Mouse (Mus musculus): ENCODE results near the gene Rangap1.
"Not testable (repeated sequence)": the region's sequence is repeated elsewhere in the genome, so short reads cannot be mapped to it uniquely, and the experiment has no call there.

Gene Rangap1

GRCm38 (mm10) chr15:81744992-81745600 is at the start of gene Rangap1, which contains the start of gene Zc3h7b:
Gene Rangap1 (minus strand): TSS chr15:81745530.
Gene Zc3h7b (plus strand): TSS chr15:81745057.
- DNase-seq (ENCODE audit: low spot score): peak; percentile 66

- DNase-seq (ENCODE audit: low spot score): no peak
These were observed 47.1 kb upstream of the Rangap1 start for GRCm38 (mm10) chr15:81792444-81792843.

- DNase-seq (ENCODE audit: low spot score): no peak
These were observed 42.2 kb upstream of the Rangap1 start for GRCm38 (mm10) chr15:81787525-81787924.

DNA sequence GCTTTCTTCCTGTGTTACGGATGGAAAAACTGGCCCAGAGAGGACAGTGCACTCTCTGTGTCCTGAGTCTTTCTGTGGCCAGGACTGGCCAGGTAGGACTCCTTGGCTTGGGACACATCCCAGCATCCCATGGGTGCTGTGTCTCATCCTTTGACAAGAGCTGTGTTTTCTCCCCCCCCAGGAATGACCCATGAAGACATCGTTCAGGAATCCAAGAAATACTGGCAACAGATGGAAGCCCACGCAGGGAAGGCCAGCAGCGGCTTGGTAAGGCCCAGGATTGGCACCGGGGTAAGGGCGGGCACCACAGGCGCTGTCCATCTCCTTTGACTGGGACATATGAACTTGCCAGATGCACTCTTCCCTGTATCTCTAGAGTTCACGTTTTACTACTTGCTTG is 40.4 kb upstream of the Rangap1 start:
- DNase-seq (ENCODE audit: low spot score): no peak

DNA sequence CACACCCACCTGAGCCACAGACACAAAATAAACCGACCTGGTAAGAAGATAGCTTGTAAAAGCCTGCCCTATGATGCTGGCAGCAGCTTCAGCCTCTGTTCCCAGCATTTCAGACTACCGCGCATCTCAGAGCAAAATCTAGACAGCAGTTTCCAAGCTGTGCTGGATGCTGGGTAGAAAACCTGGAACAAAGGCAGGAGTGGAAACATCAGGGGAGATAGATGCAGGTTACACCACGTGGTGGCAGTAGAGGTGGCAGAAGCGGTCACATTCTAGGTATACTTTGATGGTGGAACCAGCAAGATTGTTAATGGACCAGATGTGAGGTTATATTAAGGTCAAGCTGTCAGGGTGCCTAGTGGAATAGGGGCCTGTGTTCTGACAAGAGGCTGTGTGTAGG is 39.4 kb upstream of the Rangap1 start:
- no peak for DNase-seq (ENCODE audit: low spot score)

DNA sequence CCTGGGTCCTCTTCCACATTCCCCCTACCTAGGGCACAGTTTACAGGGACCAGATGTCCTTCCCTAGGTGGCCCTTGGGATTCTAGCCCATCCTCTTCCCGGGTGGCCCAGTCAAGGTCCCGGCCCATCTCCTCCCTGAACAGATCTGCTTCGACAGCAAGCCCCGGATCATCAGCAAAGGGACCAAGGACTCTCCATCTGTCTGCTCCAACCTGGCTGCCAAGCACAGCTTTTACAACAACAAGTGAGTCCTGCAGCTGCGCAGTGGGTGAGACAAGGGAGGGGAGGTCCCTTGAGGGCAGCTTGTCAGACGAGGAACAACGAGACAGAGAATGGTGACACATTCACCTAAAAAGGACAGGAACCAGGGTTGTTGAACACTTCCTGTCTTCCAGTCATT is 36.5 kb upstream of the Rangap1 start:
- no peak for DNase-seq (ENCODE audit: low spot score)

DNA sequence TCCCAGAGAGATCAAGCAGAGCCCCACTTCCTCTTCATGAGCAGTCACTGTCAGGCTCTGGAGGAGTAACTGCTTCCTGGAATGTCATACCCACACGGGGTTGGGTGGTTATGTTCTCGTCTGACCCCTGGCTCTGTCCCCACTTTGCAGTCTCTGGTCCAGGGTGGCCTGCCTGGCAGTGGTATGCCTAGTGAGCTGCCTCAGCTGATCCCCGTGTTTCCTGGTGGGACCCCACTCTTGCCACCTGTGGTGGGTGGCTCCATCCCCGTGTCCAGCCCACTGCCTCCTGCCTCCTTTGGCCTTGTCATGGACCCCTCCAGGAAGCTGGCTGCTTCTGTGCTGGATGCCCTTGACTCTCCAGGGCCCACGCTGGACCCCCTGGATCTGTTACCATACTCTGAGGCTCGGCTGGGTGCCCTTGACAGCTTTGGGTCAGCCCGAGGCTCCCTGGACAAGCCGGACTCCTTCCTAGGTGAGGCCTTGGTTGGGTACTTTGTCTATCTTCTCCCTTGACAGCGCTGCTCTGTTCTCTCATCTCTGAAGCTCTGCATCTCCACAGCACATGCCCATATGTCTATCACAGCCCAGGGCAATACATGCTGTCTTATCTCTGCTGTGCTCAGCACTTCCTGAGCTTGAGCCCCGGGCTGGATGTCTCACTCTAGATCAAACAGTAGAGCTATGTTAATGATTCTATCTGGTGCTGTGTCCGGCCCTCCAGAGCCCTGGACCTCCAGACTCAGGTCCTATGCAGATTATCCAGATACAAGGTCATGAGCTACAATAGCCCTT is 31.5 kb upstream of the Rangap1 start:
- DNase-seq (ENCODE audit: low spot score): no peak

- DNase-seq (ENCODE audit: low spot score): no peak
These were observed 29.3 kb upstream of the Rangap1 start for GRCm38 (mm10) chr15:81774505-81775171.

- no peak for DNase-seq (ENCODE audit: low spot score)
These were observed 27.2 kb upstream of the Rangap1 start for GRCm38 (mm10) chr15:81772431-81773120.

GRCm38 (mm10) chr15:81769037-81769436 is 23.7 kb upstream of the Rangap1 start:
- no peak for DNase-seq (ENCODE audit: low spot score)

GRCm38 (mm10) chr15:81766439-81766838 is 21.1 kb upstream of the Rangap1 start:
- no peak for DNase-seq (ENCODE audit: low spot score)

- DNase-seq (ENCODE audit: low spot score): no peak
These were observed 20.3 kb upstream of the Rangap1 start for GRCm38 (mm10) chr15:81765651-81766050.

GRCm38 (mm10) chr15:81764573-81764972 is 19.2 kb upstream of the Rangap1 start:
- DNase-seq (ENCODE audit: low spot score): no peak

GRCm38 (mm10) chr15:81761959-81762358 is 16.6 kb upstream of the Rangap1 start:
- no peak for DNase-seq (ENCODE audit: low spot score)

DNA sequence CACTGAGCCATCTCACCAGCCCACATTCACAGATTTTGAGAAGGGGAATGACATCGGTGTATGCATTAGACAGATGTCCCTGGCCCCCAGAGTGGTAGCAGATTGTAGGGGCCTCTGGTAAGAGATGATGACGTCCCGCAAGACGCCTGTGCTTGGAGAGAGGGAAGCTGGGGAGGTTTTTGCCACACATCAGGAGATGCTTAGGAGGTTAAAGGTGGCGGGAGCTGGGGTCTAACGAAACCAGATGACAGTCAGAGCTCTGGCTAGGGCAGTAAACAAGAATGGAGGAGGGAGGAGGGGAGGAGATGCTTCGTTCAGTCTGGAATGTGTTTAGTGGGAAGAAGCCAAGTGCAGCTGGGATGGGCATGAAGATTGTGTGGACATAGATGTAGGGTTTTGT is 16.1 kb upstream of the Rangap1 start:
- no peak for DNase-seq (ENCODE audit: low spot score)

GRCm38 (mm10) chr15:81760361-81761079 is 15.2 kb upstream of the Rangap1 start:
- no peak for DNase-seq (ENCODE audit: low spot score)

GRCm38 (mm10) chr15:81759542-81759941 is 14.2 kb upstream of the Rangap1 start:
- no peak for DNase-seq (ENCODE audit: low spot score)

GRCm38 (mm10) chr15:81758701-81759100 is 13.4 kb upstream of the Rangap1 start:
- no peak for DNase-seq (ENCODE audit: low spot score)

DNA sequence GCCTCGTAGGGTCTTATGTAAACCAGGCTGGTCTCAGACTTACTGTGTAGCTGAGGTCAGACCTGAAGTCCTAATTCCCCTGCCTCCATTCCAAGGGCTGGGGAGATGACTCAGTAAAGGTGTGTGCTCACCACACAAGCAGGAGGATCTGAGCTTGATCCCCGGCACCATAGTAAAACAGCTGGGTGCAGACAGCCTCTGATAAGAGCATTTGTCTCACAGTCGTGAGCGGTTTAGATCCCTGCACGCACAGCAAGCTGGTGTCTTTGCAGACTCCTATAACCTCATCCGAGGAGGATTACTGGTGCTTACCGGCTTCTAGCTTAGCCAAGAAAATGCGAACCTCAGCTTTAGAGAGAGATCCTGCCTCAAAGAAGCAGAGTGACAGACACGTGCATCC is 8.3 kb upstream of the Rangap1 start:
- no peak for DNase-seq (ENCODE audit: low spot score)

DNA sequence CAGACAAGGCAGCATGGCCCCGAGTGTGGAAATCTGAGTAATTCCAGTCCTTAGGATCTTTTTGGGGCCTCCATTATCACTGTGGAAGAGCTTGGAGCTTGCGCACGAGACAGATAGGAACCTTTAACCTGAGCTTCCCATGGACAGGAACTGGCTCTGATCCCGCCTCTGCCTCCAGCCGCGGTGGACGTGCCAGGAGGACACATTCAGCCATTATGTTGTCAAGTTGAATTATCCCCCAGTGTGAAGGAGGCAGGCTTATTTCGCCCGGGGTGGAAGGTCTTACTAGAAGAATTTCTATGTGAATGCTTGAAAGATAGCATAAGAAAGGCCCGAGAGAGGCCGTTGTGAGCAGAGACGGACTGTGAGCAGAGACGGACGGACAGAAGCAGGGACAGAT is 4.4 kb upstream of the Rangap1 start:
- DNase-seq (ENCODE audit: low spot score): no peak

- DNase-seq (ENCODE audit: low spot score): peak; percentile 63
These were observed 328 bp upstream of the Rangap1 start for GRCm38 (mm10) chr15:81745601-81746114.

- DNase-seq (ENCODE audit: low spot score): not testable (repeated sequence)
These were observed 3.0 kb downstream of the Rangap1 start for GRCm38 (mm10) chr15:81742368-81742767.
